Comparison of ENCODE assay signal across 18 mouse cellular contexts in the genomic region with DNA sequence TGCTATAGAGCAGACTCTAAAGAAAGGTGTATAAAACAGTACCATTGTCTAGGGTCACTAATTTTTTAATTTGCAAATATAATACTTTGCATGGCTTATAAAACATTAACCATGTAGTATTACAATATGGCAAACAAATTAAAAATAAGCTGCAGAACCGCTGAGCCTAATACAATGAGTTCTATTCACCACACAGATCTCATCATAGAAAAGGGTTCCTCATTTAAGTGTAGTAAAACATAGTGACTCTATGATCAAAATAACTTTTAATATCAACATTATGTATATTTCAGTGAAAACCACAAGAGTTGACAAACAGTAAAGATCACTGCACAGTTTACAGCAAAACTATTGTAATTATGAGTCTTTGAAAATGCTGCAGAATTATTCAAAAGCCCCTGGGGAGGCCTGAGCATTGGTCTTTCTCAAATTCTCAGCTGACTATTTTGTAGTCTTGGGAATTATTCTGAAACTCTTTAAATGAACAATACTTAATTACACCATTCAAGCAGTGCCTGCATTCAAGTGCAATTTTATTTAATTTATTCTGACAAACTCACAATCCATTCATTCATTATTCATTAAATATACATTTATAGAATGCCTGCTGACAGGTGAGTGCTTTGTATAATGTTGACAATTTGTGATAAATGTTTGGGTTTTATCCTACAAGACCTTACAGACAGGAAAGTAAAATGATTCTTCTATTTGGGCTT.
DNase-seq lines count a peak whose midpoint lies in the region; ATAC-seq and TF ChIP-seq lines count a peak whose summit lies in the region.
"Had no signal": no experiment of that assay in that cellular context is flagged by ENCODE, and none has a peak within 500 bp of the region (broad histone marks: within the 10 kb centered on the region; RNA-seq: fewer than 3 reads in every experiment).

No protein-coding gene starts in this region.

- no peak overlapping the region for H3K4me2 ChIP-seq in forebrain, embryonic 12.5 days
- H3K4me2 ChIP-seq in forebrain, embryonic 14.5 days (ENCODE audit: low read length) = no peak overlapping the region
- H3K4me2 ChIP-seq in forebrain, postnatal 0 days (ENCODE audit: low read depth) = no peak overlapping the region
- H3K4me2 ChIP-seq: hindbrain, embryonic 12.5 days; hindbrain, embryonic 15.5 days; intestine, embryonic 15.5 days had no signal

- intact Hi-C loops in left cerebral cortex, postnatal 10 days (cut with DNase I) = no loop called here

- TF ChIP-seq CTCF in forebrain, postnatal 0 days (IDR thresholded peaks at IDR 0.05; ENCODE audit: low read depth) = no peak

- H3K9me3 ChIP-seq in forebrain, embryonic 12.5 days = no peaks in the 10 kb centered on the region
- no peaks in the 10 kb centered on the region for H3K9me3 ChIP-seq in forebrain, embryonic 14.5 days (replicated peaks; ENCODE audit: control insufficient read depth, low read length)
- H3K9me3 ChIP-seq in forebrain, postnatal 0 days (ENCODE audit: low read length) = no peaks in the 10 kb centered on the region
- H3K9me3 ChIP-seq: hindbrain, embryonic 12.5 days; hindbrain, embryonic 15.5 days; intestine, embryonic 15.5 days had no signal

- ATAC-seq in forebrain, embryonic 12.5 days (ENCODE audit: low FRiP score) = peak; percentile 63; the same call in 1 of the 2 replicates
- ATAC-seq in forebrain, embryonic 14.5 days = peak; percentile 84
- peak; percentile 62; the same call in 1 of the 2 replicates for ATAC-seq in forebrain, postnatal 0 days
- ATAC-seq: CD4-positive, CD25-positive, alpha-beta regulatory T cell, adult 4 months; intestine, embryonic 15.5 days had no signal

- no peak overlapping the region for H3K4me3 ChIP-seq in forebrain, embryonic 12.5 days (replicated peaks)
- no peak overlapping the region for H3K4me3 ChIP-seq in forebrain, embryonic 14.5 days (ENCODE audit: low read depth, low read length)
- H3K4me3 ChIP-seq in forebrain, postnatal 0 days (ENCODE audit: low read depth, low read length) = no peak overlapping the region
- H3K4me3 ChIP-seq: hindbrain, embryonic 12.5 days; hindbrain, embryonic 15.5 days; intestine, embryonic 15.5 days had no signal

- H3K9ac ChIP-seq in forebrain, embryonic 12.5 days = no peak overlapping the region
- no peak overlapping the region for H3K9ac ChIP-seq in forebrain, embryonic 14.5 days (ENCODE audit: low read length)
- no peak overlapping the region for H3K9ac ChIP-seq in forebrain, postnatal 0 days
- H3K9ac ChIP-seq: hindbrain, embryonic 12.5 days; hindbrain, embryonic 15.5 days; intestine, embryonic 15.5 days had no signal

- H3K27ac ChIP-seq in forebrain, embryonic 12.5 days = no peak overlapping the region
- no peak overlapping the region for H3K27ac ChIP-seq in forebrain, embryonic 14.5 days (ENCODE audit: low read depth, low read length)
- no peak overlapping the region for H3K27ac ChIP-seq in forebrain, postnatal 0 days (ENCODE audit: low read depth, low read length)
- H3K27ac ChIP-seq: hindbrain, embryonic 12.5 days; hindbrain, embryonic 15.5 days; intestine, embryonic 15.5 days had no signal

- H3K4me1 ChIP-seq in forebrain, embryonic 12.5 days = 0 out of 2 replicates have a peak, but pooled peaks cover 2% of the 10 kb centered on the region
- no peaks in the 10 kb centered on the region for H3K4me1 ChIP-seq in forebrain, embryonic 14.5 days (ENCODE audit: control insufficient read depth, insufficient read depth, low read length)
- no peaks in the 10 kb centered on the region for H3K4me1 ChIP-seq in forebrain, postnatal 0 days (ENCODE audit: insufficient read depth)
- H3K4me1 ChIP-seq: hindbrain, embryonic 12.5 days; hindbrain, embryonic 15.5 days; intestine, embryonic 15.5 days had no signal

- DNase-seq in forebrain, embryonic 14.5 days (ENCODE audit: low spot score) = peak; percentile 66
- no peak for DNase-seq in forebrain, postnatal 0 days
- no peak for DNase-seq in layer of hippocampus, postnatal 10 days (ENCODE audit: low spot score in 2 of 2)
- no peak for DNase-seq in left cerebral cortex, postnatal 10 days (ENCODE audit: extremely low spot score in 1 of 2, low spot score in 2 of 2)
- DNase-seq in adipocyte (ENCODE audit: low spot score) = no peak
- DNase-seq: adrenal gland, adult 8-10 months; adrenal gland, postnatal 25 days; cerebellum, adult 18-20 months; cerebellum, adult 9-10 months; cerebellum, postnatal 14 days; gastrocnemius, postnatal 25 days; heart, adult 18-20 months; kidney, adult 11 months had no signal

- WGBS in forebrain, embryonic 12.5 days = 58% methylated on average over 1 of the region's 1 CpGs
- 63% methylated on average over 1 of the region's 1 CpGs for WGBS in forebrain, embryonic 14.5 days
- WGBS in forebrain, postnatal 0 days = 41% methylated on average over 1 of the region's 1 CpGs

- H3K36me3 ChIP-seq in forebrain, embryonic 12.5 days (replicated peaks) = no peaks in the 10 kb centered on the region
- no peaks in the 10 kb centered on the region for H3K36me3 ChIP-seq in forebrain, embryonic 14.5 days (ENCODE audit: control insufficient read depth, insufficient read depth, low read length)
- no peaks in the 10 kb centered on the region for H3K36me3 ChIP-seq in forebrain, postnatal 0 days (ENCODE audit: insufficient read depth)
- H3K36me3 ChIP-seq: hindbrain, embryonic 12.5 days; hindbrain, embryonic 15.5 days; intestine, embryonic 15.5 days had no signal

- no peaks in the 10 kb centered on the region for H3K27me3 ChIP-seq in forebrain, embryonic 12.5 days
- H3K27me3 ChIP-seq in forebrain, embryonic 14.5 days (replicated peaks; ENCODE audit: control insufficient read depth, insufficient read depth, low read length) = no peaks in the 10 kb centered on the region
- H3K27me3 ChIP-seq in forebrain, postnatal 0 days (ENCODE audit: insufficient read depth, low read length) = no peaks in the 10 kb centered on the region
- H3K27me3 ChIP-seq: hindbrain, embryonic 12.5 days; hindbrain, embryonic 15.5 days; intestine, embryonic 15.5 days had no signal
